Mouse (Mus musculus): Measurements from ENCODE around the gene Setd7.

The Setd7 gene

DNA sequence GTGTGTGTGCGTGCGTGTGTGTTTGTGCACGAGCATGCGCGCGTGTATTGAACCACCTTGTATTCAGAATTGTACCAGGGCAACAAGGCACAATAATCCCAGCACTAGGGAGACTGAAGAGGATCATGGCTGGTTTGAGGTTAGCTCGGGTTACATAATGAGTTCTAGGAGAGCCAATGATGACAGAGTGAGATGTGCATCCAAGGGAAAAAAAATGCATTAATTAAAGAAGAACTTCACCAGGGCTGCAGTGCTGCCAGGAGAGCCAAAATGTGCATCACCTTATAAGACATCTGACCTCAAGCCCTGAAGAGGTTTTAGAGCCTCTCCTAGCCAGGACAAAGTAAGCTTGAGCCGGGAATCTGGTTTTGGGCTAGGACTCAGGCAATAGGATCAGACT, 5.1 kb downstream of the Setd7 start:
- no peak for DNase-seq

DNA sequence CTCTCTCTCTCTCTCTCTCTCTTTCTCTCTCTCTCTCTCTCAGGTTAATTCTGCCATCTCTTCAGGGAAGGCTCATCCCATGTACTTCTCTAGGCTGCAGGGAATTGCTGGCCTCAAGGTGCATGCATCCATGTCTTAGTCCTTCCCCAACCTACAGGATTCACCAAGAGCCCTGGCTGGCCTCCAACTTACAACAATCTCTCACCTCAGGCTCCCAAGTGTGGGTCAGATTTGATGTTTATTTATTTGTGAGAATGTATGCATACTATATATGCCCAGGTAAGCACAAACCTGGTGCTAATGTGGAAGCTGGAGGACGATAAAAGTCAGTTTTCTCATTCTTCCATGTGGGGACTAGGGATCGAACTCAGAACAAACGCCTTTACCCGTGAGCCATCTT, 5.8 kb downstream of the Setd7 start:
- no peak for DNase-seq

DNA sequence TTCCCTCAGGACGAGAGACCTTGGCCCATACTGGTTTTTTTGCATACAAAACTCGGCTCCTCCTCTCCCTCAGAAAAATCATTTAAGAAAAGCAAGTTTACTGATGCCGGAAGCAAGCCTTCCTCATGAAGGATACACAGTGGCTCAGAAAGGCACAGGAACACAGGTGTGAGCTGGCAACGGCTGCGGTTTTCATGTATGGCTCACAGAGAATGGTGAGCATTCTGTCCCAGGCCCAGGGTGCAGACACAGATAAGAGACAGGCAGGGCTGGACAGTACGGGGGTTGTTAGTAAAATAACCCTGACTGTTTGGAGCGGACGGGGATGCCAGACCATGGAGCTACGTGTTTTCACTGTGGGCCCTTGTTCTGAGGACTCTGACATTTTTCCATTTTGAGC, 6.6 kb downstream of the Setd7 start:
- no peak for DNase-seq

DNA sequence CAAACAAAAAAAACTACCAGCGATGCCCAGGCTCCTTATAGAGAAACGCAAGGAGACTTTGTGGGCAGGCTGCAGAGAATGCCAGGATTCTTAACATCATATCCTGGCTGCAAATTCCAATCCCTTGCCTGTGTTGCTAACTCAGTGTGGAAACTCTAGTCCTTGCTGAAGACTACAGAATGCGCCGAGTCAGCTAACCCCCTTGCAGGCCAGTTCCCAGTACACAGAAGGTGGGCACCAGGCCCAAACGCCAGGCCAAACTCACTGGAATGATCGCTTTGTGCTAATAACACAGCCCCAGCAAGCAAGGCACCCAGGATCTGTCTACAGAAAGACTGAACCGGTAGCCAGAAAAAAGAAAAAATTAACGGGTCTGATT, 7.2 kb downstream of the Setd7 start:
- DNase-seq: peak; percentile 73 to 80

DNA sequence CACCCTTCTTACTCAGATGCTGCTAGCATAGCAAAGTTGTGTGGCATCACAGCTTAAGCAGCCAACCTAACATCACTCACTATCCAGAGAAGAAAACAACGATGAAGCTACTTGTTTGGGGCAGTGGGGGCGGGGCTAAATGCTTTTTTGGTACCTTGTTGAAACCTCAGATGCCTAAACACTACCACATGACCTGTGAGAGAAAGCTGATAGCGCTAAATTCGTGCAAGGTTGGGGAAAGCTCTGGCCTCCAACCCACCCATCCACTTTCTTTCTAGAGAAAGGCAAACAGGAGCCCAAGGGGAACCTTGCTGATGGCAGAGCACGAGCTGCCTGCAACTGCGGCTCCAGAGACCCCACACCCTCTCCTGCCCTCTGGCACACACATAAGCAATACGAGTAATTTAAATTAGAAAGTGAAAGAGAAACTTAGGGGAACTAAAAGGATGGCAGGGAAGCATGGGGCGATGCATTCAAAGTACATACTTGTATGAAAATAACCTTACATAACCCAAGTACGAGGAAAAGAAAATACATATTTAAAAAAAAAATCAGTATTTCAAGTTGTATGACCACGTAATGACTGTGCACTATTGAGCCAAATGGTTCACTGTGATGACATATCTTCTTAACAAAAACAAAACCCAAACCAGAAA, 7.7 kb downstream of the Setd7 start:
- no peak for DNase-seq

DNA sequence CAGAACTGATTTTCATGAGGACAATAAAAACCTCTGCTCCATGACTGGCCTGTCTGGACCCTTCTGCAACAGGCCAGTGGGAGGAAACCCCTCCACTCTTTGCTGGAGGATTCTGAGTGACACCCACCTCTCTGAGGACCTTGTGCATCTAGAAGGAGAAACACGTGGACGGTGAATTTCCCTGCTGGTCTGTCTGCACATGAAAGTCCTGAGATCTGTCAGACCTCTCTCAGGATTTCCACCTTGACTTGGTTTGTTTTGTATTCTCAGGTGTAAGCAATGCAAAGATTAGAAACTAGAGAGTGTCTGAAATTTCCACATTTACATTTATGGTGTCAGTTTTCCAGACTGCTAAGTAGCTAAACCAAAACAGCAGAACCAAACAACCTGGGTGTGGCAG, 8.5 kb downstream of the Setd7 start:
- DNase-seq: no peak

DNA sequence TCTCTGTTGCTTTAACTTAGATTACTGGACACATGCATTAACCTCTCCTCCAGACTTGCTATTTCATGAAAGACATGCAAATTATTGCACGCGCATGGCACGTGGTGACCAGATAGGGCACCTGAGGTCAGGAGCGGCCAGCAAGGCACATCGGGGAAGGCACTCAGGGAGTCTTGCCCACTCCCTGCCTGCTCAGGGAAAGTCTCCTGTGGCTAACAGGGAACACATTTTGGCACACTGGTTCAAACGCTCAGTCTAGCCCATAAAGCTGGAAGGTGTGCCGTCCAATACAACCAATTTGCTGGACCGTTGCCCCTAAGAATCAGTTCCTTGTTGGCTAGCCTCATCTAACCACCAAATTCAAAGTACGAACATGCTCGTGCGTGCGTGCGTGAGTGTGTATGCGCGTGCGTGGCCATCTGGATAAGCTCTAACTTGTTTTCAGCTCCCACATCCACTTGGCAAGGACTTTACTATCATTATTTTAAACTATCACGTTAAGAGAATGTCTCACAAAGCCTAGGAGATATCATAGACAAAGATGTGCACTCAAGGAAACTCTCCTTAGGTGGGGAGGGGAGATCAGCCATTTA, 11.6 kb downstream of the Setd7 start:
- no peak for DNase-seq

DNA sequence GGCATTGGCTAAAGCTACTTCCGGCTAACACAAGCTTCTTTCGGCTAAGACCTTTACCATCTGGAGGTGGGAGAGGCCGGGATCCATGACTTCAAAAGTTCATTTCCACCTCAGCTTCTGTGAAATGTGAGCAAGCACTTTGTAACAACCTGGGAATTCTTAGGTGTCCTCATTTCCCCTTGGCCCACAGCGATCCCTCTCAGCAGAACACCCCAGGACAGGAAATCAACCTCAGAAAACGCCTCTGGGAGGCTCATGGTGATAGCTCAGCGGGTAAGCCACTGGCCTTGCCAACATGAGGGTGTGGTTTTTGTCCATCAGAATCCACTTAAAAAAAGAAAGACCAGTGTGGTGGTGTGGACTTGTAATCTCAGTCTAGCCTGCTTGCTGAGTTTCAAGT, 13.1 kb downstream of the Setd7 start:
- no peak for DNase-seq

DNA sequence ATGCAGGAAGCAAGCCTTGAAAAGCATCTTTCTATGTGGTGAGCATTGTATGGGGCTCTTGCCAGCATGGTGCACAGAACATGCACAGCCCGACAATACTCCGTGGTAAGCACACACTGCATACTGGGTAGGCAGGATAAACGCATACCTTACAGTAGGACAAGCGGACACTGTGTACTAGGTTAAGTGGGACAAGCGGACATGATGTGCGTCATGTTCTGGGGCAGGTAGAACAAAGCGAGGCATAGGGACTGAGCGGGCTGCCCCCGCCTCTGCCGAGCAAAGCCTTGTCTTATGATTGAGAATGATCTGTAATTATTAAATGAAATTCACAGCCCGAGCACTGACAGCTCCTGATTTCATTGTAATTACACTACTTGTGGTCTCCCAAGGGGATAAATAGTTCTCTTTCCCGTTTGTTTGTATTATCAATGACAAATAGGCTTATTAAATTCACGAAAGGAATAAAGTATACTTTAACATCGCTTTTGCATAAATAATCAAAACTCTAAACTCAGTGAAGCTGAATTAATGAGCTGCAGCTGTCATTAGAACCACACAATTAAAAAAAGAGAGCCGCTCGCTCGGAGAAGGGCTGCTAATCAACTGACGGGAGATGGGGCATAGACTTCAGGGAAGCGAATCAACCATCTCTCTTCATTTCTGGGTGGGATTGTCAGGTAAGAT, 16.1 kb downstream of the Setd7 start:
- DNase-seq: no peak

DNA sequence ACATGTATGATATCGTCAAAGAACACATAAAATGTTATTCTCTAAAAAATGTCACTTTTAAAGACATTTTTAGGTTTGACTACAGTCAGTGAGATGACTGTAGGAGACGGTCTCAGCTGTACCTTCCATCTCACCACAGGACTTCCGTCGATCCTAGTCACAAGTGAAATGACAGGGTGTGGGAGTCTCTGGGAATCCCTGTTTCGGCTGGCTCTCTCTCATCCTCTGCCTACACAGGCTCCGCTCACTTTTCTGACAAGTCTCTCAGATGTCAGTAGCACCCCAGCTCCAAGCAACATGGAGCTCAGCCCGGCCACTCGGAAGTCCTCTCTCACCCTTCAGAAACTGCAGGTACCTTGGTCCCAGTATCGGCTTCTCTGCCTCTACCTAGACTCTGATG, 20.0 kb downstream of the Setd7 start:
- no peak for DNase-seq

DNA sequence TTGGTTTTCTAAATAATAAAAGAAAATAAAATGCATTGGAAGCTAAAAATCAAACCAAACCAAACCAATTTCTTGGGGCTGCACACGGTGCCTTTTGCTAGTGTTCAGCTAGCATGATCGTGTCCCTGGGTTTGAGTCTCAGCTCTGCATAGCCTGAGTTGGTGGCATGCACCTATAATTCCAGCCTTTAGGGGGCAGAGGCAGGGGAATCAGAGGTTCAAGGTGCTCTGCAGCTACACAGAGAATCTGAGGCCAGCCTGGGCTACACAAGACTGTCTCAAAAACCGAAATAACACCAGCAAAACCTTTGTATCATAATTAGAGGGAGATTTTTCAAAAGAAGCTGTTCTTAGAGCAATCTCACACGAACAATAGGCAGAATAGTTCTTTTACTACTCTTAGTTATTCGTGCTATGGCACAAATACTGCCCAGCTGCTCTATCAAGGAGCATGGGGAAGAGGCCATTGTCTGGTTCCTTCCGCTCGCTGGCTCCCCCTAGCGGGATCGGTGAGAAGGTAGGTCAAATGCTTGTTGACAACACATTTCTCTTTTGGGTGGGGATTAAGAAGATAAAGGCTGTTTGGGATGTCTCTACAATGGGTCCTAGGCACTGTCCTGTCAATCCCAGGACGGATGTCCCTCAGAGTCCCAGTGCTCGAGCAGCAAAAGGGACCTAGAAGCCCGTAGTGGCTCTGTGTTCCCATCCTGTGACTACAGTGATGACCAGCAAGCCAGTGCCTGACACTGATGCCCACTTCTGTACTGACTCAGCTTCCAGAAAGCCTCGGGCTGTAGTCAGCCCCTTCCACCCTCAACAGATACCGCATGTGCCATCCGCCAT, 20.9 kb downstream of the Setd7 start:
- peak; percentile 80 to 84 for DNase-seq

DNA sequence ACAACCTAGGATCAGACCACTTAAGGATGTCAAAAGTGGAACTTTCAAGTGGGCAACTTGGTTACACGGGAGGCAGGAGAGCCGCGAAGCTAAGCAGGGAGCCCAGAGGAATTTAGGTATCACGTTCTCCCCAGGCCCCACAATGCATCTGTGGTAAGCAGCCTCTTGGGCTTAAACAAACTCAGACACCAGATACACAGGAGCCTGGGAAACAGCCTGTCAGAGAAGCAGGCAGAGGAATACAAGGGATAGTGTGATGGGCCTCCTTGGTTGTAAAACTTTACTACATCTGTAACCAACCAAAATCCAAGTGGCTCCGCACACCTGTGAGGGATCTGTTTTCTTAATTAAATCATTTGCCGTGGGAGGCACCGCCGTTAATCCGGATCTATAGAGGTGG, 26.7 kb downstream of the Setd7 start:
- DNase-seq: no peak

DNA sequence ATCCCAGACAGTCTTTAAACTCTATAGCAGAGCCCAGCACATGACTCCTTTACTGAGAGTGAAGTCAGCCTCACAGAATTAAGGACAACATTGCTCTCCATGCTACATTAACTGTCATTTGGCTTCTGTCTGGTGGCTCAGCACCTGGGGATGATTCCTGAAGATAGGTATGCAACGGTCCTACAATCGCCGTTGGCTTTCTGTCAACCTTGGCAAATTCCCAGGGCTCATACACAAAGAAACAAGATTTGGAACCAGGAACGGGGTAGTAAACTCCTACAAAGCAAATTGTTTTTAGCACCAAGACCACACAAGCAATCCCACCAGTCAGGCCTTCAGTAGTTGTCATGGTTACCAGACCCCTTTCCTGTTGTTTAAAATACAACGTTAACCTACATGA, 27.1 kb downstream of the Setd7 start:
- DNase-seq: no peak

DNA sequence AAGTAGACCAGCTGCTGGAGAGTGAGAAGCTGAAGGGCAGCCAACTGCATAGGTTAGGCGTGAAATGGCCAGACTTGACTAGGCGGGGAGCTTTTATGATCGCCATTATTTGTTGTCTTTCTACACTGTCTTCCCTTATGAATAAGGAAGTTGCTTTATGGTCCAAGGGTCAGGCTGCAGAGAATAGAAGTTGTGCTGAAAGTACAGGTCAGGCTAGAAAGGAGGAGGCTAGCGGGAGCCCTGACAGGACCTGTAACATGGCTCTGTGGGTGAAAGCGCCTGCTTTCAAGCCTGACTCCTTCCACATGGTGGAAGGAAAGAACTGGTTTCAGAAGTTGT, 28.4 kb downstream of the Setd7 start:
- DNase-seq: no peak

DNA sequence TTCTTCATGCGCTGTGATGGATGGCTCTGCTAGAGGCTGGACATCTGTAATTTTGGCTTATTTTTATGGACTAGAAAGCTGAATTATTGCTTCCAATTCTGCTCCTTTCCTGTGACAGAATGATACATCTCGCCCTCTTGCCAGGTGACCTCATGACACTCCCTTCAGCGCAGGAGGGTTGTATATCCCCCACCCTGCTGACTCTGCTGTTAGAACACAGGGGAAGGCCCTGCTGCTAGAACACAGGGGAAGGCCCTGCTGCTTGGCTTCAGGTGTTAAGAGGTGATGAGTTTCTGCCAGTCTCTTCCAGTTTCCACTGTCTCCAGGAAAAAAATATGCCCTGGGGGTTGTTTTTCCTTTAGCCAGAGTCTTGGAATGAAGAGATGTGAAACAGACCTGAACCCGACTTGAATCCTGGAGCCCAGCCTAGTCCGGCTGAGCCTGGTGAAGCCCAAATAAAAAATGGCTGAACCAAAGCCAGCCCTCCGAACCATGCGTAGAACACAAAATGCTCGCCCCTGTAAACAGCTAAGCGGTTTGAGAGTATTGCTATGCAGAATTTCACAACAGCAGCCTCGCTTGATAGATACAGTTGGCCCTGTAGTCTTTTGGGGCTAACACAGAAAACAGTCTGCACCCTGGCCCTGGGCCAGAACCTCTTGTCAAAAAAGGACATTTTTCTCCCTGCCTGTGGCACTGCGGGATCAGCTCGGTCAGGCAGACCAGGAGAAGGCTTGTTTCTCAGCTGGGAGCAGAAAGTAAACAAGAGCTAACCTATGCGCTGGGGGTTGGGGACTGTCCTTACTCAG, 29.0 kb downstream of the Setd7 start:
- DNase-seq: peak; percentile 83 to 88

DNA sequence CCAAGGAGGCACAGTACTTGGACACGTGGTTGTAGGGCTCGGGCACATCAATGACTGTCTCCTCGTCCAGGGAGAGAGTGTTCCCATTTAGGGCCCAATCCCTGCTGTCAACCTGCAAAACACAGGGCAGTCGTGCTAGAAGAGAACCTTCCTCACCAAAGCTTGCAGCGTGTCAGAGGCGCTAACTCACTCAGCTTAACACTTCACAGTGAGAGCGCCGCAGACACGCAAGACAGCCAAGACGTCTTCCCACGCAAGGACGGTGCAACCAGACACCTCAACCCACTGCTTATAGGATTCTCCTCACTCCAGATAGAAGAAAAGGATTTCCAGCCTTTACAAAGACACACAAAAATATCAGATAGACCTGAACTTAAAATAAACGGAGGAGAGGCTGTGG, 33.8 kb downstream of the Setd7 start:
- DNase-seq: no peak

DNA sequence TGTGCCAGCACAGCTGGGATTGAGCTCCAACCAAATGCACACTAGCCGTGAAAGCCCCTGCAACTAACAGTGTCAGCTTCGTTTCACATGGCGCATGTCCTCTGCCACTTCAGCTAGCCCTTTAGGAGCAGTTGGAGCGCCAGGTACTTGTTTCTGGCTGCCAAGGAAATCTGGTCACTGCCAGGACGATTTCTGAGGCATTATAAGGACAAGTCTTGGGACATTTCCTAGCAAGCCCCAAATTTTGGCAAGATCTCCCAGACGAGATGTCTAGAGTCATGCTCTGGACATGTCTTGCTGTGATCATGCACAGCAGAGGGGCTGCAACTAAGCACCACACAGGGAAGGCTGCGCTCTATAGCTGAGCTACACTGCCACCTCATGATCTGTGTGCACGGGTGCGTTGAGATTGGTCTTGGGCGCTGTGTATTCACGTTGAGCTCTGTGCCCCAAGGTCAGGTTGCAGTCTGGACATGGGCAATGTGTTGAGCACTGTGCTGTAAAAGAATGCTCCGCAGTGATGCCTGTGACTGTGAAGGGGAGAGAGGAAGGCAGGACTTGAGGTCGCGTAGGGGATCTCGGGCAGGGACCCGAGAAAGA, 35.4 kb downstream of the Setd7 start:
- peak; percentile 32 to 55 for DNase-seq

DNA sequence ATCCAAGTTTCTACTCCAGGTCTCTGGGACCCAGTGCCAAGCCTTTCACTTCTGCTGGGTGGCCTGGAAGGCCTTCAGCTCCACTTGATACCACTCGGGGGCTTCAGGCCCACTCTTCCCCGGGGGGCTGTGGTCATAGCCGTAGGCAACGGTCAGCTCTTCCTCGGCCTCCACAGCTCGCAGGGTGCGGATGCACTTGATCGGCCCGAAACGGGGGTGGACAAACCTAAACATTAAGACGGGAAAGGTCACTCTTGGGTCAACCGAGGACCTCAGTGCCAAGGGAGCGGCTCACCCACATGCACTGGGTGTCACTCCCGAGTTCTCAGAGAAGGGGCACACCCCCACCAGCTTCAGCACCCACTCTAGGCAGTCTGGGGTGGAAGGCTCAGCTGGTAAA, 39.4 kb downstream of the Setd7 start:
- no peak for DNase-seq

DNA sequence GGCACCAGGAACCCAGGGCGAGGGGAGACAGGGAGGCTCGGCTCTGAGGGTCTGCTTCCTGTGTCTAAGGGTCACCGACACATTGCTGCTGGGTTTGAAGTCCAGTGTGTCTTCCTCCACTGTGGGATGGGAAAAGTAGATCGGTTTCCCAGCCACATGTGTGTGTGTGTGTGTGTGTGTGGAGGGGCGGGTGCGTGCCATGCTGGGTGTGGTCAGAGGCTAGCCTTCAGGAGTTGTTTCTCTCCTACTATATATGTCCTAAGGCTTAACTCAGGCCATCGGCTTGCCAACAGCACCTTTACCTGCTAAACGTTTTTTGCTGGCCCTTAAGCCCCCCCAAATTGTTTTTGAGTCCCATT, 41.9 kb downstream of the Setd7 start:
- no peak for DNase-seq

DNA sequence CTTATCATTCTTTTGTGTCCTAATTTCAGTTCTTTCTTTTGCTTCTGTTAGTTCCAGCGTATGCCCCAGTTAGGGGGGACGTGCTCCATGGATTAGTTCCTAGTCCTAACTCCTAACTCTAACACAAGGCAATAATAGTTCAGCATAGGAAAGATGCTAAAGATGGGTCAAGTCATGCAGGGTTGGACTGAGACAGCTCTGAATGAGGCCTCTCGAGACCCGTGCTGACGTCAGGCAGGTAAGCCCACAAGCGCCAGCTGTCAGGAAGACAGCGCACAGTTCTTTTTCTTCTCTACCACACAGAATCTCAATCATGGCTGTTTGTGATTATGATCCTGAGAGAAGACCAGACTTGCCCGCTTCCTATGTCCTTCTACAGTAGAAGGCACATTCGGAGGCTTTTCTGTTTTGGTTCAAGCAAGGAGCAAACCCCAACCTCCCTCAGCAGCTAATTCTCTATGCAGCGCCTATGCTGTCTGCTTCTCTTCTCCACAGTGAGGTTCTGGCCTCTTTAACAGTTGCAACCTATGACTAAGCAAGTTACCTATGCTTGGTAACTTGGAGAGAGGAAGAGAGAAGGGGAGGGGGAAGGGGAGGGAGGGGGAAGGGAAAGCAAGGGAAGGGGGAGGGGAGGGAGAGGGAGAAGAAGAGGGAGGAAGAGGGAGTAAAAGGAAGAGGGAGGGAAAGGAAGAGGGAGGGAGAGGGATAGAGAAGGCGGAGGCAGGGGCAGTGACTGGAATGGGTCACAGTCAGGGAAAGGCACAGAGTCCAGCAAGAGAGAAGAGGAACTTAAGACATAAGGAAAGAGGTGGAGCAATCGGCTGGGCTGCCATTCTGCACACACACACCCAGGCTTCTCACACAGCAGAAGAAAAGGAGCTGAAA, 42.6 kb downstream of the Setd7 start:
- no peak for DNase-seq

DNA sequence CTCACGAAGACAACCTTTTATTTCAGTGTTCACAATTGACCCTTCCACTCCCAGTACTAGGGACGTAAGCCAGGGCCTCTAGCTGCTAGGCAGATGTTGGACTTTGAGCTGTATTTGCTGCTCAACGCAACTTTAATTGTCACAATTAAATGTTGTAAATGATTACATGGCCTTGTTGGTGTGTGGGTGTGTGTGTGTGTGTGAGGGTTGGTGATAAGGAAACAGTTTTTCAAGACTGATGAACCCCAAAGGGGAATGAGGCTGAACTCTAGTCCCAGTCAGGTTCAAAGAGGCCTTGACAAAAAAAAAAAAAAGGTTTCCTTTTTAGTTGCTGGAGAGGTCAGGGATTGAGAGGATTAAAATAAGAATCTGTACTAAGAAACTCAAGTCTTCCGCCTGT, 43.2 kb downstream of the Setd7 start:
- DNase-seq: no peak

DNA sequence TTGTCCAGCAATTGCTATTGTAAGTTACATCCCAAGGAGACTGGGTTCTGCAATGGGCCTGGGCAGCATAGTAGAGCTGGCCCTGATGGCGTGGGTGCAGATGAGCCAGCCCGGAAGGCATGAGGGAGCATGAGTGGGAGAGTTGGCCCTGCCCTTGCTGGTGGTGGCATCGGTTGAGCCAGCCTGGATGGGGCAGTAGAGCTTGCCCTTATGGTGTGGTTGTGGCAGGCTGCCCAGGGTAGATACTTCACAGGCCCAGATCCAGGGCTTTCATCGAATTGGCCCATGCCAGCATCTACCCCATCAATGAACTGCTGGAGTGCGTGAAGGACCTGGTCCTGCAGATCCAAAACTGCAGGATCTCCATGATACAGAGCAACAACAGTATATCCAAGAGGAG, 48.7 kb downstream of the Setd7 start:
- peak; percentile 40 to 63 for DNase-seq

All from cerebellum, postnatal 36 days (tissue).